Mouse (Mus musculus) kidney, adult 2 months (tissue): ENCODE data around the gene Cog6.

Experiments
- CTCF ChIP-seq: fragments of 200-500 bp; conservative IDR thresholded peaks from 2 replicates; pipeline ENCODE4 v1.5.1; 2011; ENCODE audit warnings: low read depth, mild to moderate bottlenecking, control low read depth, low read length, moderate library complexity, mixed read lengths; ENCODE audit not compliant: insufficient read depth, insufficient read length
- POLR2A ChIP-seq: fragments of 200-500 bp; IDR thresholded peaks from one replicate; pipeline ENCODE4 v1.6.1; 2011; ENCODE audit warnings: low read depth, low read length, control low read depth

DNA sequence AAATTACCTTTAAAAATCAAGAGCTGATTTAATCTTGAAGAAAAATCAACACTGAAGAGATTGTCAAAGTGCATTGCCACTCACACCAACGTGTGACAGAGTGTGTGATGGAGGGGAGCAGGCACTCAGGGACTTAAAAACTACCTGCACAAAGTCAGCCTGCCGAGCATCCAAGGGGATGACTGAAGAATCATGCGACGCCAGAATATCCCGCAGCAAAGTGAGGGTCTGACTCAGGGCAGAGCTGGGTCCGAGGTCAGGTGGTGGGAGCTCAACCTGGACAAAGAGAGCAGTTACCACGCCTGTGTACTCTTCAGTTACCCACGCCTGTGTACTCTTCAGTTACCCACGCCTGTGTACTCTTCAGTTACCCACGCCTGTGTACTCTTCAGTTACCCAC lies 23.7 kb downstream of the Cog6 start:
- TF ChIP-seq CTCF (no peak), POLR2A (no peak)
